Mouse (Mus musculus): Measurements from ENCODE around the gene Gm853.

- TF ChIP-seq CTCF (IDR thresholded peaks at IDR 0.05; ENCODE audit: borderline replicate concordance, extremely low read depth, insufficient read depth, insufficient read length) (no peak), POLR2A (IDR thresholded peaks at IDR 0.05; ENCODE audit: borderline replicate concordance, extremely low read depth, insufficient read depth, insufficient read length, poor library complexity, severe bottlenecking) (no peak)
Measured at GRCm38 (mm10) chr4:130211870-130212269, 10.3 kb downstream of the Gm853 start.

Measured in brain, embryonic 14.5 days (tissue).